Mouse (Mus musculus) thymus, postnatal 25 days (tissue): Measurements from ENCODE around the gene Btnl1.

ENCODE experiments used
- DNase-seq: peaks from one replicate; pipeline ENCODE4 v3.0.0; 2022

Gene Btnl1

GRCm38 (mm10) chr17:34386656-34387055 is 9.7 kb downstream of the Btnl1 start:
- DNase-seq, result no peak

GRCm38 (mm10) chr17:34388513-34388912 is 11.6 kb downstream of the Btnl1 start:
- peak; percentile 52 for DNase-seq

- no peak for DNase-seq
These were observed 14.6 kb downstream of the Btnl1 start for GRCm38 (mm10) chr17:34391507-34391906.

GRCm38 (mm10) chr17:34392321-34392720 is 15.4 kb downstream of the Btnl1 start:
- DNase-seq, result peak; percentile 9

- peak; percentile 30 for DNase-seq
These were observed 20.4 kb downstream of the Btnl1 start for GRCm38 (mm10) chr17:34397357-34397756.

GRCm38 (mm10) chr17:34398058-34398710 is 21.3 kb downstream of the Btnl1 start:
- peak; percentile 47 for DNase-seq

GRCm38 (mm10) chr17:34398711-34399393 is 21.9 kb downstream of the Btnl1 start, which contains the start of gene BC051142:
Gene BC051142 (plus strand): TSS chr17:34398820.
- peak; percentile 81 for DNase-seq

GRCm38 (mm10) chr17:34399394-34399715 is 22.4 kb downstream of the Btnl1 start:
- no peak for DNase-seq

GRCm38 (mm10) chr17:34411117-34411516 is 34.2 kb downstream of the Btnl1 start:
- peak; percentile 75 for DNase-seq

GRCm38 (mm10) chr17:34420014-34420413 is 43.1 kb downstream of the Btnl1 start:
- no peak for DNase-seq

- no peak for DNase-seq
These were observed 50.7 kb downstream of the Btnl1 start for GRCm38 (mm10) chr17:34427597-34427996.
